Mouse (Mus musculus) kidney, postnatal 14 days (tissue): ENCODE results near the gene Frmd6.

Source experiments
- DNase-seq: peaks from one replicate; pipeline ENCODE4 v3.0.0; 2022; ENCODE audit warnings: mixed read lengths

The Frmd6 gene

GRCm38 (mm10) chr12:70855678-70856077 lies 30.4 kb downstream of the Frmd6 start:
- no peak for DNase-seq

- DNase-seq = no peak
Measured at GRCm38 (mm10) chr12:70856776-70857175, 31.5 kb downstream of the Frmd6 start.

GRCm38 (mm10) chr12:70863281-70863680 lies 38.0 kb downstream of the Frmd6 start:
- DNase-seq = no peak

- DNase-seq = no peak
Measured at GRCm38 (mm10) chr12:70867780-70868179, 42.5 kb downstream of the Frmd6 start.

- no peak for DNase-seq
Measured at GRCm38 (mm10) chr12:70868190-70868987, 43.1 kb downstream of the Frmd6 start.

GRCm38 (mm10) chr12:70868988-70869291 lies 43.6 kb downstream of the Frmd6 start:
- no peak for DNase-seq

- no peak for DNase-seq
Measured at GRCm38 (mm10) chr12:70873544-70873943, 48.2 kb downstream of the Frmd6 start.

- no peak for DNase-seq
Measured at GRCm38 (mm10) chr12:70876270-70876998, 51.1 kb downstream of the Frmd6 start.

- peak; percentile 17 for DNase-seq
Measured at GRCm38 (mm10) chr12:70877926-70878710, 52.8 kb downstream of the Frmd6 start.

- no peak for DNase-seq
Measured at GRCm38 (mm10) chr12:70880396-70880975, 55.2 kb downstream of the Frmd6 start.

- DNase-seq = peak; percentile 56
Measured at GRCm38 (mm10) chr12:70881340-70881739, 56.0 kb downstream of the Frmd6 start.

GRCm38 (mm10) chr12:70881854-70882253 lies 56.5 kb downstream of the Frmd6 start:
- peak; percentile 32 for DNase-seq

GRCm38 (mm10) chr12:70883141-70883540 lies 57.8 kb downstream of the Frmd6 start:
- no peak for DNase-seq

- no peak for DNase-seq
Measured at GRCm38 (mm10) chr12:70884113-70884512, 58.8 kb downstream of the Frmd6 start.

GRCm38 (mm10) chr12:70884973-70885372 lies 59.7 kb downstream of the Frmd6 start:
- no peak for DNase-seq

GRCm38 (mm10) chr12:70885576-70885975 lies 60.3 kb downstream of the Frmd6 start:
- no peak for DNase-seq

- no peak for DNase-seq
Measured at GRCm38 (mm10) chr12:70890405-70890804, 65.1 kb downstream of the Frmd6 start.

- no peak for DNase-seq
Measured at GRCm38 (mm10) chr12:70890874-70891470, 65.7 kb downstream of the Frmd6 start.

GRCm38 (mm10) chr12:70895275-70895674 lies 70.0 kb downstream of the Frmd6 start:
- no peak for DNase-seq

- DNase-seq = no peak
Measured at GRCm38 (mm10) chr12:70896068-70896467, 70.8 kb downstream of the Frmd6 start.

- no peak for DNase-seq
Measured at GRCm38 (mm10) chr12:70897434-70897833, 72.1 kb downstream of the Frmd6 start.

GRCm38 (mm10) chr12:70898450-70898849 lies 73.1 kb downstream of the Frmd6 start:
- DNase-seq = no peak

- no peak for DNase-seq
Measured at GRCm38 (mm10) chr12:70904471-70904870, 79.2 kb downstream of the Frmd6 start.
